Mouse (Mus musculus) layer of hippocampus, postnatal 14 days (tissue): ENCODE results near the gene Hist2h2be. TPM values are rescaled to one million over a fixed set of nuclear protein-coding genes. Genes with fewer than 3 reads are reported as not detected.

Experiments used
- DNase-seq, 2 experiments: peaks; one replicate each; pipeline ENCODE4 v3.0.0; 2021 to 2022; ENCODE audit warnings: low spot score in 2 of 2, mixed read lengths in 1 of 2
- microRNA-seq, 2 experiments: library from miRNA; unstranded; fragments of <30 nt; microRNA quantifications; one replicate each; pipeline ENCODE4 v1.2.0; 2021
- total RNA-seq, 2 experiments: library from RNA; stranded (reverse); gene quantifications; 2 replicates each; pipeline ENCODE4 v1.2.3; 2021

Gene Hist2h2be
- total RNA-seq, 2 experiments from 2014 or later: 4.0 to 4.8 TPM

GRCm38 (mm10) chr3:96261623-96262022 is 40.7 kb downstream of the Hist2h2be start:
- DNase-seq: no peak

GRCm38 (mm10) chr3:96262216-96262875 is 41.4 kb downstream of the Hist2h2be start:
- peak; percentile 60 to 77 for DNase-seq

GRCm38 (mm10) chr3:96262979-96263550 is 42.1 kb downstream of the Hist2h2be start, which contains the start of gene Hist2h4:
Gene Hist2h4, minus strand, starts transcription at chr3:96263311.
- peak; percentile 98 for DNase-seq

GRCm38 (mm10) chr3:96263558-96264403 is 42.9 kb downstream of the Hist2h2be start:
- DNase-seq: peak in 1 of 2 experiments; percentile 54

GRCm38 (mm10) chr3:96264404-96264949 is 43.6 kb downstream of the Hist2h2be start:
- DNase-seq: no peak

- DNase-seq: no peak
Measured at GRCm38 (mm10) chr3:96266132-96266710, 45.3 kb downstream of the Hist2h2be start.

GRCm38 (mm10) chr3:96267541-96267940 is 46.6 kb downstream of the Hist2h2be start:
- DNase-seq: no peak

- peak; percentile 83 to 88 for DNase-seq
Measured at GRCm38 (mm10) chr3:96268051-96268775, 47.3 kb downstream of the Hist2h2be start, which contains the start of gene Hist2h3b. Gene Hist2h3b, plus strand, starts transcription at chr3:96268654.

GRCm38 (mm10) chr3:96268776-96269378 is 48.0 kb downstream of the Hist2h2be start:
- peak in 1 of 2 experiments; percentile 33 for DNase-seq

- peak; percentile 92 to 97 for DNase-seq
Measured at GRCm38 (mm10) chr3:96269511-96270474, 48.9 kb downstream of the Hist2h2be start, which contains the start of gene Hist2h2bb. Gene Hist2h2bb, plus strand, starts transcription at chr3:96269752.

Small RNAs within 50 kb of the gene (microRNA-seq; reads per million reads assigned to microRNA genes)
- 0 reads per million in 2 experiments for gene Gm44492
- 0 reads per million in 2 experiments for gene Gm47311
- 0 reads per million in 2 experiments for gene Gm47313

Other genes starting within 250 kb of the Hist2h2be start
- 10 to 100 TPM; 43.7 to 44.5 TPM for gene Plekho1, start 225.1 kb upstream of the Hist2h2be start, total RNA-seq
- 10 to 100 TPM; 41.1 to 47.8 TPM for gene Vps45, start 162.7 kb upstream of the Hist2h2be start, total RNA-seq
- gene Otud7b, start 116.6 kb upstream of the Hist2h2be start, total RNA-seq: 10 to 100 TPM; 27.4 to 31.0 TPM
- gene Mtmr11, start 59.1 kb upstream of the Hist2h2be start, total RNA-seq: 1 to 10 TPM; 5.8 to 7.8 TPM
- gene Sf3b4, start 48.8 kb upstream of the Hist2h2be start, total RNA-seq: 10 to 100 TPM; 48.6 to 52.4 TPM
- 100 to 1,000 TPM; 360 to 375 TPM for gene Sv2a, start 40.0 kb upstream of the Hist2h2be start, total RNA-seq
- gene Bola1, start 1.4 kb upstream of the Hist2h2be start, total RNA-seq: 10 to 100 TPM; 16.1 to 21.2 TPM
- gene Hist2h2ab, start 1.3 kb upstream of the Hist2h2be start, total RNA-seq: 10 to 100 TPM in 1 of 2 experiments, 1 to 10 TPM in 1; 9.4 to 10.4 TPM
- 10 to 100 TPM; 28.2 to 31.3 TPM for gene Hist2h2ac, start 239 bp upstream of the Hist2h2be start, total RNA-seq
- 10 to 100 TPM; 11.3 to 14.7 TPM for gene Hist2h3c2, start 18.0 kb downstream of the Hist2h2be start, total RNA-seq
- 100 to 1,000 TPM; 248 to 267 TPM for gene Hist2h2aa2, start 19.2 kb downstream of the Hist2h2be start, total RNA-seq
- gene Hist2h2aa1, start 24.4 kb downstream of the Hist2h2be start, total RNA-seq: 1 to 10 TPM; 6.7 to 8.0 TPM
- not detected for gene Hist2h3c1, start 25.6 kb downstream of the Hist2h2be start, total RNA-seq
- gene Hist2h4, start 42.2 kb downstream of the Hist2h2be start, total RNA-seq: 10 to 100 TPM; 25.2 to 29.8 TPM
- 100 to 1,000 TPM in 1 of 2 experiments, 10 to 100 TPM in 1; 73.5 to 102 TPM for gene Hist2h3b, start 47.5 kb downstream of the Hist2h2be start, total RNA-seq
- 100 to 1,000 TPM; 133 to 147 TPM for gene Hist2h2bb, start 48.6 kb downstream of the Hist2h2be start, total RNA-seq
- 1 to 10 TPM; 2.3 to 2.5 TPM for gene Fcgr1, start 72.8 kb downstream of the Hist2h2be start, total RNA-seq
- gene BC107364, start 231.2 kb downstream of the Hist2h2be start, total RNA-seq: not detected